Mouse (Mus musculus) heart, postnatal 36 days (tissue): ENCODE data around the gene Kbtbd13. TPM values are rescaled to one million over a fixed set of nuclear protein-coding genes. Genes with fewer than 3 reads are reported as not detected.
A peak's percentile ranks its signal among the peaks of the same experiment; 100 is the strongest.

ENCODE experiments used
- DNase-seq, 2 experiments: peaks; one replicate each; pipeline ENCODE4 v3.0.0; 2021 to 2022
- intact Hi-C: fragments of 180-260 bp; cut with DNase I; formaldehyde crosslinking; loops from one replicate; pipeline ENCODE4 v1.15.1; 2025
- total RNA-seq, 2 experiments: library from RNA; stranded (reverse); gene quantifications; 2 replicates each; pipeline ENCODE4 v1.2.3; 2021

The Kbtbd13 gene
- total RNA-seq, 2 experiments from 2014 or later: 2.2 to 2.4 TPM

DNA sequence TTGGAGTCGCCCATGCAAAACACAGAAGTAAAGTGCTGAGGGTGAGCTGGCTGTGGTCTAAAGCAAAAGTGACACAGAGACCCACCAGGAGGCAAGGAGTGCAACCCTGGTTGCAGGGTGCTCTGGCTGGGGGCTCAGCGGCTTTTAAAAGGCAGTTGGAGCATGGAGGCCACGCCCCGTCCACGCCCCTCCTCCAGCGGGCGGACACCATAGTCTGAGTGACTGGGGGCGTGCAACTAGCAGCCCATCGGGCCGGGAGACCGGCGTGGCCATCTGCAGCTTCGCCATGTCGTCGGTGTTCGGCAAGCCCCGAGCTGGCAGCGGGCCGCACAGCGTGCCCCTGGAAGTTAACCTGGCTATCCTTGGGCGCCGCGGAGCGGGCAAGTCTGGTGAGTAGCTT, 6.8 kb upstream of the Kbtbd13 start, which contains the start of gene Rasl12:
Gene Rasl12, plus strand, starts transcription at position 228 of the 400 bp plus-strand sequence.
- intact Hi-C loops: no loop called here
- peak; percentile 73 to 75 for DNase-seq

DNA sequence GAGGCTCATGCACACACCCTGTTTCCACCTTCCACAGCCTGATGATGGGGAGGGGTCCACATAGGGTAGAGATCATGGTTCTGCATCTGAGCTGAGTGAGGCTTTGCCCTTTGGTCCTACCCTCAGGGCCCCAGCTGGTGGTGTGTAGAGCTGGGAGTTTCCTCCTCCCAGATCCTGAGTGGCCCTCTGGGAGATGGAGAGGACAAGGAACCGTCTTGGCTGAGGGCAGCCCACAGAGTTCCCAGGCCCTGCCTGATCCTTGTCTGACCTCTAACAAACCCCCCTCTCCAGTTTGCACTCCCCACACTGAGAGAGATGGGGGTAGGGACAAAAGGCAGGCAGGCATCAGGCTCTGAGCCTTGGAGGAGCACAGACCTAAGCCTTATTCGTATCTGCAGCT, 2.9 kb upstream of the Kbtbd13 start:
- intact Hi-C loops: no loop called here
- peak in 1 of 2 experiments; percentile 24 for DNase-seq

DNA sequence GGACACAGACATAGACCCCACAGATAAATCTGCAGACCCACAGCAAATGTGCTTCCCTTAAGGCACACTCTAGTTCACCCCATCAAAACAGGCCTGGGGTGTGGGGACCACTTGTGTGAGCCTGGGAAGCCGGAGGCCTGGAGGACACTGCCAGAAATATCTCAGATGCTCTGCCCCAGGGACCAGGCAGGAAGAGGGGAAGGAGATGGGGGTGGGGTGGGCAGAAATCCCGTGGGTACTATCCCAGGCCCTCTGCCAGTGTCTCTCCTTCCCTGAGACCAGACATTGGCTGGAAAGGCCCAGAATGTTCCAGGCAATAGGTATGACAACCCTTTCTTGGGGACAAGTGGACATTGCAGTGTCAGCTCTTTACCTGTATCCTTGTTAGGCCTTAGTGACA, 2.2 kb upstream of the Kbtbd13 start:
- intact Hi-C loops: loop anchor here (1.0 kb wide), 1 partner anchor 39 kb away; no protein-coding TSS in a partner anchor

DNA sequence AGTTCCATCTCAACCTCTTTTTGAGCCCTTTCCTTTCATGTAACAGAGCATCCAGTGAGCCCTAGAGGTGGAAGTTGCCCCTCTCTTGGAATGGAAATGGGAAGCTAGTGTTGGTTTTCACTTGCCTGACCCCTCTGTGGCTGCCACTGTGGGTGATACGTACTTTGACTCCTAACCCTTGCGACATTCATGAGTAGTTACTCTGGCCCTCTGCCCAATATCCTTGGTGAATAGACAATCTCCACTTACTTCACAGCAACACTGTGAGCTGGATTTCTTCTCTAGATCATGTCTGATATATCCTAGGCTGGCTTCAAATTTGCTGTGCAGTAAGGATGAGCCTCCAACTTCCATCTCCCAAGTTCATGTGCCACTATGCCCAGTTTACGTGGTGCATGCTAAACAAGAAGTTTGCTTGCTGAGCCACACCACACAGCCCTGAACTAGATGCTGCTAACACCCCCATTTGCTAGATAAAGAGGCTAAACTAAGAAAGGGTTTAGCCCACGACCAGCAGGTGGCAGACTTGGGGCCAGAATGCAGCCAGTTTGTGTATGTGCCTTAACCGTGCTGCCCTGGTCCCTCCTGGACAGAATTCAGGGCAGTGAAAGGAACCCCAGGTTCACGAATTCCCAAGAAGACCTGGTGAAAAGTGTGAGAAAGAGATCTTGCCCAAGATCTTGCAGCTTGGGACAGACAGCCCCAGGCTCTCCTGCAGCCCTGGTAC, 1.3 kb upstream of the Kbtbd13 start:
- DNase-seq: peak; percentile 72 to 78
- intact Hi-C loops: loop anchor here (1.0 kb wide), 1 partner anchor 40 kb away; no protein-coding TSS in a partner anchor

More for the DNA sequence above, 2.2 kb upstream of the Kbtbd13 start:
- DNase-seq: peak in 1 of 2 experiments; percentile 44

DNA sequence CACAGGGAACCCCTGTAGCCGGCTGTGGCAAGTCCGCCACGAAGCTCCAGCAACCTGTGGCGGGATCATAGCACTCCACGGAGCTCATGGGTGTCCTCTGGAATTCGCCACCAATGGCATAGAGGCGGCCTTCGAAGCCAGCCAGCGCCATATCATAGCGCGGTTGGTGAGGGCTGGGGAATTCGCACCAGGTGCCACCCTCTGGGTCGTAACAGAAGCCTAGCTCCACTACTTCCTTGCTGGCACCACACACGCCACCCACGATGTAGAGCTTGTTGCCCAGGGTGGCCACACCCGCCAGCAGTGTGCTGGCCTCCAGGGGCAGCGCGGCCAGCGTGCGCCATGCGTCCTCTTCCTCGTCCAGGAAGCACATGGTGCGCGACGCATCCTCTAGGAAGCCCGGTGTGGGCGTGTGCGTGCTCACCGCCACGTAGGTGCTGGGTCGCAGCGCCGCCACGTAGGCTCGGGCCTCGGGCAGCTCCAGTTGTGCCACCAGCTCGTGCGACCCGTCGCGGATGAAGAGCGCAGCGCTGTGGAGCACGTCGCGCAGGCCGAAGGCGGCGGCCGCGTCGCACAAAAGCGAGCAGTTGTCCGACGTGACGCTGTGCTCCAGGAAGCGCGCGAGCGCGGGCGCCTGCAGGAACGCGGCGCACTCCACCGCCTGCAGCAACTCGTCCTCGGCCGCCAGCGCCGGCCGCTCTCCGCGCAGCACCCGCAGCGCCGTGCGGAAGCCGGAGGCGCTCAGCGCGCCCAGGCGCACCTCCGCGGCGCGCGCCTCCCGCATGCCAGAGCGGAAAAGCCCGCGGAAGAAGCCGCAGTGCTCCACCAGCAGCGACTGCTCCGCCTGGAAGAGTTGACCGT, 470 bp downstream of the Kbtbd13 start:
- intact Hi-C loops: no loop called here
- peak in 1 of 2 experiments; percentile 45 for DNase-seq

DNA sequence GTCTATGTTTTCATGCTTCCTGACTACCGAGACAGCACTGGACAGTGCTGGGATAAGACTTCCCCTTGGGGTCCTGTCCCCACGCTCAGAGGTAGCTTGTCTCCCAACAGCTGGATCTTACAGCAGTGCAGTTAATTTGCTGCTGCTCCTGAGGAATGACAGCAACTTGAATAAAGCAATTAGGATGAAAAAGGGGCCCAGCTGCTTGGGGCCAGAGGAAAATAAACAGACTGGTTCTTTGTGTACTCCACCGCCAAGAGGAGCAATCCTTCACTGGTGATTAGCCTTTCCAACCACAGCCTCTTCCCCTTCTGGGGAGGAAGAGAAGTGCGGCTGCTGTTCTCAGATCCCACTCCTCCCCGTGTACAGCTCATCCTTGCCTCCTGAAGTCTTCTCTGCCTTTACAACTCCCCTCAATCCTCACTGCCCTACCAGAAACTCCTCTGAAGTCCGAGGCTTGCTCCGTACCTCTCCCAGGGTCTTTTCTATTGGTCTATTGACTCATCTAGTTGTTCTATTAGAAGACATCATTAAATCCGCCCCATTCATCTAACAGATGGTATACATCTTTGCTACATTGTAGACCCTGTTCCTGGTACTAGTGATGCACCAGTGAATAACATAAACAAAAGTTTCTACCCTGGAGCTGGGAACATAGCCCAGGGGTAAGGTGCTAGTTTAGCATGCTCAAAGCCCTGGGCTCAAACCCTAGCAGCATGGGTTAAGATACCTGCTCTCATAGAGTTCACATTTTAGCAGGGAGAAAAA, 4.9 kb downstream of the Kbtbd13 start:
- intact Hi-C loops: no loop called here
- no peak for DNase-seq

DNA sequence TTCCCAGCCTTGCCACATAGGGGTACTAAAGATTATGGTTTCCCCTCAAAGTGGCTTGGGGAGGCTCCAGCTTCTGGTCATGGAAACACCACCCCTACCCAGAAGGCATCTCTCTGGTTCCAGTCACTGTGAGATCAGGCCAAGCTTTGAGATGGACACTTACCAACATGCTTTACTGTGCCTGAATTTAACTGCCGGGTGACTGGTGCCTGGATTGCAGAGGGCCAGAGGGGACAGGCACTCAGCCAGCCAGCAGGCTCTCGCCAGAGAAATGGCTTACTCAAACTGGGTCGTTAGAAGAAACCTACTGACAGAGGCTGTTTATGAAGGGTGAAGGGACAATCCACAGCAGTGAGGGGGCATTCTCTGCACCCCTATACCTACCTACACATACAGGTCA, 7.2 kb downstream of the Kbtbd13 start:
- DNase-seq: peak in 1 of 2 experiments; percentile 39
- intact Hi-C loops: no loop called here

DNA sequence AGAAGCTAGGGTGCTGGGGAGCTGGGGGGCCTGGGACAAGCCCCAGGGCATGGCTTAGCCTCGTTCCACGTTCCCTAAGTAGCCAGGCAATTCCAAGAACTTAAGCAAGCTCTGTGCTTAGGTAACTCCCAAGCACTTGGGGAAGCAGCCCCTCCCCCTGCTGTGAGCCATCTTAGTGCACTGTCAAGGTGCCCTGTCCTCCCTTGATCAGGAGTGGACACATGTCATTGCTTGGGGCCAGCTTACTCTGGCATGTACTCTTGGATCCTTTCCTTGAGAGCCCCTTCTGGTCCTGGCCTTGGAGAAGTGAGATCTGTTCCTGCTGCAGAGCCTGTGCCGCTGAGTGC, 8.7 kb downstream of the Kbtbd13 start:
- intact Hi-C loops: no loop called here
- DNase-seq: no peak

DNA sequence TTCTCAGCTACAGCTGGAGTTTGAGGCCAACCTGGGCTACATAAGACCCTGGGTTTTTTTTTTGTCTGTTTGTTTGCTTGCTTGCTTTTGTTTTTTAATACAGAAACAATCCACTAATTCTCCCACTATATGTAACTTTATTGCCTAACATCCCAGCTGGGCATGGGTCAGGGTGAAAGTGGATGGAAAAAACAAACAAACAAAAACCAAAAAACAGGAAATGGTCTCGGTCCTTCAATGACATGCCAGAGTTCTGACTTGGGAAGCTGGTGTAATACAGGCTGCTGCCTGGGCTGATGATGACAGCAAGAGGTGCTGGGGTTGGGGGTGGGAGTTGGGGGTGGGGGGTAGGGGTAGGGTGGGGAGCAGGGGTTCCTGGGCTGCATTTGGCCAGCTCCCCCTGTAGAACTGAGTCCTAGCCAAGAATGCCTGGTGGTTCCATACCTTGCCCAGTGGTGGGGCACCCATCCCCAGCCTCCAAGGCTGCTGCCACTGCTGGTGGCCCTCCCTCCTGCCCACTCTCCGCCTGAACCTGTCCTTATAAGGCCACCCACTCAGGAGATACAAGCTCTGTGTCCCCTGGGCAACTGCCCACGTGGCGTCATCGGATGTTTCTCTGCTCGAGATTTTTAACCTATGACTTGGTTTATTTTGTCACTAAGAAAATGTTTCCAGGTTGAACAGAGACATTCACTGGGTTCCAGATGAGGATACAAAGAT, 9.3 kb downstream of the Kbtbd13 start:
- no peak for DNase-seq
- intact Hi-C loops: no loop called here

DNA sequence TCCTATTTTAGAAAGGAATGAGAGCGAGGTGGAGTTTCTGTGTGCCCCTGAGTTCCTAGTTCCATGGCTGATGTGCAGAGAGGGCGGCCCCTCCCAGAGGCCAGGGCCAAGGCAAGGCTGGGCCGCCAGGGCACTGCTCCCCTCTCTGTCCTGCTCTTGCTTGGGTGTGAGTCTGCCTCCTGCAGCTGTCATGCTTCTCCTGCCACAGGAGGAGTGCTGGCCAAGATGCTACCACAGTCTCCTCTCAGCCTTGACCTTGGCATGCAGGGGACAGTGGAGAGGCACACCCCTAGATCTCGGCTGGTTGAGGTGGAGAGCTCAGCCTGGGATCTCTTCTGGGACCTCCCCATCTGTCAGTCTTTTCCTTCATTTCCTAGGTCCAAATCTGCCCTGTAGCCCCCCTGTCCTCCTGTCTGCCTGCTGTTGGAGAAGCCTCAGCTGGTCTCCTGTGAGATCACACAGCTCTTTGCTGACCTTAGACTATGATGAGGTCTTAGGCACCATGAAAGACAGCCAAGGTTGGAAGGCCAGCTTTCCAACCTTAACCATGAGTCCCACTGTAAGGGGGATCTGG, 10.3 kb downstream of the Kbtbd13 start:
- intact Hi-C loops: no loop called here
- no peak for DNase-seq

DNA sequence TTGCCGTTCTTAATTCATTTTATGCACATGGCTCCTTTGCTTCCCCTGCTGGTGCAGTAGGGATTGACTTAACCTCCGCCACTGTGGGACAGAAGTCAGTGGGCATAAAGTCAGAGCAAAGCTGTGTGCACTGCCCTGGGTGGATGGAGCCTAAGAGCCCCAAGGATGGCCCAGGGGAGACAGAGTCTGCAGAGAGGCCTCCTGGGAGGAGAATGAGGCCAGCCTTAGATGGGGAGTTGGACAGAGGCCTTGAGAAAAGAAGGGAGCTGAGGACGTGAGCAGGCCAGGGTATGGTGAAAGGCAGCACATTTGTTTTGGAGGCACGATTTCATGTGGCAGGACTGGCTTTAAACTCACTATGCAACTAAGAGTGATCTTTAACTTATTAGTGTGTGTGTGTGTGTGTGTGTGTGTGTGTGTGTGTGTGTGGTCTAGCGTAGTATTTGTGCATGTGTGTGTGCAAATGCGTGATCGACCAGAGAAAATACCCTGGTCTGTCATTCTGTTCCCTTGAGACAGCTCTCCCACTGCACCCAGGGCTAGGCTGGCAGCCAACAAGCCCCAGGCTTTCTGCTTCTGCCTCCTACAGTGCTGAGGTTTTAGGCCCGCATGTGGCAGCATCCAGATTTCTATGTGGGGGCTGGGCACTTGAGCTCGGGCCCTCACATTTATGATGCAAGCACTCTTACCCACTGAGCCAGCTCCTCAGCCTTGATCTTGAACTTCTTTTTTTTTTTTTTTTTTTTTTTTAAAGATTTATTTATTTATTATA, 16.1 kb downstream of the Kbtbd13 start:
- intact Hi-C loops: no loop called here
- DNase-seq: no peak

DNA sequence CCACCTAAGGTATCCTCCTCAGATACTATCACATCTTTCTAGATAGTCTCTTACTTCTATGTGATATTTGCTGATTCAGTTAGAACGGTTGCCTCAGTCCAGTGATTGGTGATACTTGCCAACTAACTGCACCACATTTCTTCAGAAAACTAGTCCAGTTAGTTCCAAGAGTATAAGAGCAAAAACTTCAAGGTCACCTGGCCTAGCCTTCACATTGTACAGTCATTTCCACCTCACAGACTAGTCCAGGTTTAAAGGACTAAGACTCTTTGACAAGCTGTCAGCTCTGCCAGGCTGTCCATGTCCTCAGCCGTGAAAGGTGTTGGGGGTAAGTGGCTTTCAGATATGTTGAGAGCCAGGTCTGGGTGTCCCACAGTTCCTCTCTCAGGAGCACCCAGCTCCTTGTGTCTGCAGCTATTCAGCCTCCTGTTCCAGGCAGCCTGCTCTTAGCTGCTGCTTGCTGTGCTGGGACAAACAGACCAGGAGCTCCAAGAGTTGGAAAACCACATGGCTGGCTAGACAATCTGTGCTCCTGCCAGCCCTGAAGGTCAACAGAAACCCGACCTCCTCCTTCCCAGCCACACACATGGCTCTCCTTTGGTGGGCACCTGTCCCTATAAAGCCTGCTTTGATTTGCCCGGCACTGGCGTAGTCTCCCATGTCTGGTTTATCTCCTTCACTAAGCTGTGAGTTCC, 16.8 kb downstream of the Kbtbd13 start:
- DNase-seq: no peak
- intact Hi-C loops: no loop called here

DNA sequence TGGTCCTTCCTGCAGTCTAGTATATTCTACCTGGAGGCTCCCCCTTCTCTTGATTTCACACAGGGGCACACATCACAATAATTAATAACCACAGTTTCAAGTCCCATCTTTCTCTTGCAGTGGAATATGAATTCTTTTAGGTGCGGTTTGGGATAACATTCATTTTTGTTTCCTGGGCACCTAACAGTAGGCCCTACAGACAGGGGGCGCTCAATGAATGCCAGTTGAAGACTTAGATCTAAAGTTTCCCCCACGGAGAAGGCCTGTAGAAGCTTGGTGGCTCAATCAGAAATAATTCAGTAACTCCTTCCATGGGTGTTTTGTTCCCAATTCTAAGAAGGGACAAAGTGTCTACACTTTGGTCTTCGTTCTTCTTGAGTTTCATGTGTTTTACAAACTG, 19.0 kb downstream of the Kbtbd13 start:
- intact Hi-C loops: loop anchor here (1.0 kb wide), 1 partner anchor 60 kb away; no protein-coding TSS in a partner anchor
- DNase-seq: peak; percentile 38 to 40

DNA sequence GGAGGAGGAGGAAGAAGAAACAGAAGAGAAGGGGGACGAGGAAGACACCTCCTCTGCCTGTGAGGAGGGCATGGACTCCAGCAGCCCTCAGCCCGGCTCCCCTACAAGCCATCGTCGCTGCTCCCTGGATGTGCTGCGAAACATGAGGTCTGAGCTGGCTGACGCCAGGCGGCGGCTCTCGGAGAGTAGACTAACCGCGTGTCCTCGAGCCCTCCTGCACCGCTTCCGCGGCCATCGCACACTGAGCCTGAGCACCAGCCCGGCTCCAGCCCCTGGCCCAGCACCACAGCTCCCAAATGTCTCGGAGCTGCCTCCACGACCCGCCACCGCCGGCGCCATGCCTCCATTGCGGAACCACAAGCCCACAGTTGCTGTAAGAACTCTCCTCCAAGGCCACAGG, 19.7 kb downstream of the Kbtbd13 start:
- no peak for DNase-seq
- intact Hi-C loops: loop anchor here (1.0 kb wide), 1 partner anchor 61 kb away; no protein-coding TSS in a partner anchor

DNA sequence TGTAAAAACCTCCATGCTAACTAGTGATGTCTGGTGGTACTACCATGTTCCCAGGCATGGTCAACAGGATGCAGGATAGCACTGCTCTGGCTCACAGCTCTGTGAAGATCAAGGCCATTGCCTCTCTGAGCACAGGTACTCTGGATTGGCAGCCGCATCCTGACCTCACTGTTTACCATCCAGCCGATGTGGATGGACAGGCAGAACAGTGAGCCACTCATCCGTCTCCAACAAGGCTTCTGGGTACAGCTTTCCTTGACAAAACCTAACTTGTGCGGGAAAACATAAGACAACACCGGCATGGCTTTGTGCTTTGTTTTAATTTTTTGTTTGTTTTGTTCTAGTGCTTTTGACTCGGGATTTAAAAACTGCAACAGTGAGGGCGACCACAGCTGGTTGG, 25.7 kb downstream of the Kbtbd13 start:
- intact Hi-C loops: no loop called here
- DNase-seq: no peak

DNA sequence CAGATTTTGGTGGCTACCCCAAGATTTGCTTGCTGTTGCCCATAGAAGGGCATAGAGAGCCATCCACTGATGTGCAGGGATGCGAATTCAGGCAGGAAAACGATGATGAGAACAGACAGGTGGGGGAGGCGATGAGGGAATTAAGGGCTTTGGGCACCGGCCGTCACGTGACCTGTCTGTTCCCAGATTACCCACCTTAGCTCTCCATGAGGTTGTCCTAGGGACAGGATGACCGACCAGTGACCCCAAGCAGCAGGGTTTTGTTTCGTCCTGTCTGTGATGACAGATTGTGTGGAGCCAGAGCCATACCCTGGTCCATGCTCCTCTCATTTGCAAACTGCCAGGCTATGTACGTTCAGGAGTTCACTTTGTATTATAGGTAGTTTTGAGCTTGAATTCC, 27.8 kb downstream of the Kbtbd13 start:
- intact Hi-C loops: no loop called here
- no peak for DNase-seq

DNA sequence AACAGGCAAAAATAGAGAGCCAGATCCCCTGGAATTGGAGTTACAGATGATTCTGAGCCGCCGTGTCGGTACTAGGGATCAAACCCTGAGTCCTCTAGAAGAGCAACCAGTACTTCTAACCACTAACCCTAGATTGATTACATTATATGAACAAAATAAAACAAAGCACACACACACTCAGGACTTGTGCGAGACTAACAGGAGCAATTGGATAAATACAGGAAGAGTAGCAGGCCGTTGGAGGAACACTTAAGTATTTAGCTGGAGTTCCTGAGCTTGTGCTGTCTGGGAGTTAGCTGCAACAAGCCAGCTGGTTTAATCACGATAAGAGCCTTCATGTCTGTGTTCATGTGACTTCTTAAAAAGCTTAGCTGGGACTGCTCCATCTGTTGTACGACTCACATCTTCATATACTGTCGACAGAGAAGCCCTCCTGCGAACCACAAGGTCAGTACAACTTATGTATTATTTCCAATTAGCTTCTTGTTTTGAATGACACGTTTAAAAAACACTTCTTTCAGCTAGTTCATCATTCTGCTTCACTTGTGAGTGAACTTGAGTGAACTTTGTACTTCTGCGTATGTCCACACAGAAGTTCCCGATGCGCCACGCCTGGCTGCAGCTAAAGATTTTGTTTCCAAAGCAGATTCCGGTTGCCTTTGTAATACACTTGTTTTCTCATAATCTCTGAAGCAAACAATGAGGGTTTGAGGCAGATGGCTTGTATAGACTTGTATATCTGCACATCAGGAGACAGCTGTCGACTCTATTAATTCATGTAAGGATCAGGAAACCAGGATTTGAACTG, 30.6 kb downstream of the Kbtbd13 start, which contains the start of gene Ubap1l:
Gene Ubap1l, plus strand, starts transcription at position 401 of the 808 bp plus-strand sequence.
- DNase-seq: no peak
- intact Hi-C loops: no loop called here
